16 mouse cellular contexts compared by ENCODE assay signal in genomic region chr9:50886870-50887269, GRCm38 (mm10). TPM values are rescaled to one million over a fixed set of nuclear protein-coding genes. Genes with fewer than 3 reads are reported as not detected.
DNase-seq lines count a peak whose midpoint lies in the region; ATAC-seq and TF ChIP-seq lines count a peak whose summit lies in the region.
"Had no signal": no experiment of that assay in that cellular context is flagged by ENCODE, and none has a peak within 500 bp of the region (broad histone marks: within the 10 kb centered on the region; RNA-seq: fewer than 3 reads in every experiment).

No protein-coding gene starts in this region.

- H3K4me3 ChIP-seq in heart, embryonic 13.5 days, result no peak overlapping the region
- no peak overlapping the region for H3K4me3 ChIP-seq in liver, embryonic 13.5 days (replicated peaks)
- H3K4me3 ChIP-seq in embryonic fibroblast, embryonic 13.5 days (ENCODE audit: insufficient read depth, low read length), result no peak overlapping the region
- no peak overlapping the region for H3K4me3 ChIP-seq in myocyte
- H3K4me3 ChIP-seq in hindbrain, embryonic 11.5 days (ENCODE audit: low read depth, low read length), result no peak overlapping the region
- H3K4me3 ChIP-seq: embryonic facial prominence, embryonic 15.5 days; forebrain, embryonic 10.5 days had no signal

- no peak overlapping the region for H3K9ac ChIP-seq in heart, embryonic 13.5 days
- H3K9ac ChIP-seq in liver, embryonic 13.5 days, result no peak overlapping the region
- H3K9ac ChIP-seq in hindbrain, embryonic 11.5 days (ENCODE audit: low read depth, low read length), result no peak overlapping the region
- H3K9ac ChIP-seq: embryonic facial prominence, embryonic 15.5 days; hindbrain, embryonic 14.5 days had no signal

- H3K9me3 ChIP-seq in heart, embryonic 13.5 days, result no peaks in the 10 kb centered on the region
- no peaks in the 10 kb centered on the region for H3K9me3 ChIP-seq in liver, embryonic 13.5 days (replicated peaks)
- H3K9me3 ChIP-seq in hindbrain, embryonic 11.5 days (ENCODE audit: control insufficient read depth, low read length), result no peaks in the 10 kb centered on the region
- H3K9me3 ChIP-seq: embryonic facial prominence, embryonic 15.5 days; forebrain, embryonic 10.5 days had no signal

- no peak for TF ChIP-seq POLR2A in embryonic fibroblast, embryonic 13.5 days (IDR thresholded peaks at IDR 0.05; ENCODE audit: low read depth, low read length)
- no peak for TF ChIP-seq POLR2A in myocyte (IDR thresholded peaks at IDR 0.05; ENCODE audit: insufficient read length, low read depth)

- no peak for DNase-seq in heart, postnatal 10 days
- no peak for DNase-seq in liver, embryonic 13.5 days
- no peak for DNase-seq in liver
- DNase-seq in hindbrain, embryonic 11.5 days (ENCODE audit: low spot score), result no peak
- no peak for DNase-seq in spleen, postnatal 10 days (ENCODE audit: low spot score in 2 of 2)
- DNase-seq: adrenal gland, postnatal 25 days; B cell, adult 2 months; cerebellum, adult 11-12 months; layer of hippocampus, adult 9-11 months; right cerebral cortex, postnatal 14 days had no signal

- peaks cover 47% of the 10 kb centered on the region for H3K4me1 ChIP-seq in heart, embryonic 13.5 days
- peaks cover 7% of the 10 kb centered on the region; the same call in 1 of the 2 replicates for H3K4me1 ChIP-seq in liver, embryonic 13.5 days (replicated peaks)
- peaks cover 30% of the 10 kb centered on the region for H3K4me1 ChIP-seq in embryonic fibroblast, embryonic 13.5 days (ENCODE audit: control insufficient read depth, insufficient read depth, low read length)
- H3K4me1 ChIP-seq in hindbrain, embryonic 11.5 days (replicated peaks; ENCODE audit: control insufficient read depth, insufficient read depth, low read length), result no peaks in the 10 kb centered on the region

- no peak overlapping the region for H3ac ChIP-seq in myocyte (ENCODE audit: control insufficient read depth, insufficient read length)

- ATAC-seq in heart, embryonic 13.5 days (ENCODE audit: extremely low read depth, insufficient number of reproducible peaks, low FRiP score, low TSS enrichment), result no peak
- 0 out of 2 replicates have a peak, but pooled peaks have one; percentile 3 for ATAC-seq in liver, embryonic 13.5 days (ENCODE audit: low read depth)
- no peak for ATAC-seq in hindbrain, embryonic 11.5 days (ENCODE audit: low FRiP score)

- peak overlapping the region; percentile 44 for H3K27ac ChIP-seq in heart, embryonic 13.5 days (replicated peaks)
- H3K27ac ChIP-seq in liver, embryonic 13.5 days, result peak overlapping the region; percentile 25; the same call in 1 of the 2 replicates
- H3K27ac ChIP-seq in embryonic fibroblast, embryonic 13.5 days (ENCODE audit: insufficient read depth, low read length), result peak overlapping the region; percentile 57
- no peak overlapping the region for H3K27ac ChIP-seq in hindbrain, embryonic 11.5 days (ENCODE audit: low read depth, low read length)
- H3K27ac ChIP-seq: embryonic facial prominence, embryonic 15.5 days; forebrain, embryonic 10.5 days; hindbrain, embryonic 14.5 days had no signal

- no peak overlapping the region for H3K4me2 ChIP-seq in heart, embryonic 13.5 days
- H3K4me2 ChIP-seq in liver, embryonic 13.5 days, result no peak overlapping the region
- peak overlapping the region; percentile 2 for H3K4me2 ChIP-seq in myocyte (ENCODE audit: low read depth)
- no peak overlapping the region for H3K4me2 ChIP-seq in hindbrain, embryonic 11.5 days (replicated peaks; ENCODE audit: low read depth, low read length)
- H3K4me2 ChIP-seq: embryonic facial prominence, embryonic 15.5 days; hindbrain, embryonic 14.5 days had no signal

- H3K27me3 ChIP-seq in heart, embryonic 13.5 days (replicated peaks), result no peaks in the 10 kb centered on the region
- H3K27me3 ChIP-seq in liver, embryonic 13.5 days, result no peaks in the 10 kb centered on the region
- H3K27me3 ChIP-seq in myocyte (ENCODE audit: control insufficient read depth, insufficient read depth, insufficient read length), result no peaks in the 10 kb centered on the region
- H3K27me3 ChIP-seq in hindbrain, embryonic 11.5 days (ENCODE audit: control insufficient read depth, insufficient read depth, low read length), result no peaks in the 10 kb centered on the region
- H3K27me3 ChIP-seq: embryonic facial prominence, embryonic 15.5 days had no signal

- 100% methylated on average over 1 of the region's 1 CpGs for WGBS in heart, embryonic 13.5 days
- WGBS in liver, embryonic 13.5 days (ENCODE audit: insufficient replicate concordance), result 92% methylated on average over 1 of the region's 1 CpGs
- WGBS in hindbrain, embryonic 11.5 days, result 94% methylated on average over 1 of the region's 1 CpGs

- intact Hi-C loops in heart, postnatal 10 days (cut with DNase I), result no loop called here

- peaks cover 42% of the 10 kb centered on the region for H3K36me3 ChIP-seq in heart, embryonic 13.5 days
- H3K36me3 ChIP-seq in liver, embryonic 13.5 days, result peaks cover 77% of the 10 kb centered on the region
- peaks cover under 1% of the 10 kb centered on the region for H3K36me3 ChIP-seq in myocyte (ENCODE audit: control insufficient read depth, insufficient read depth)
- H3K36me3 ChIP-seq in hindbrain, embryonic 11.5 days (ENCODE audit: control insufficient read depth, insufficient read depth, low read length), result no peaks in the 10 kb centered on the region
- H3K36me3 ChIP-seq: embryonic facial prominence, embryonic 15.5 days had no signal

- TF ChIP-seq CTCF in embryonic fibroblast, embryonic 13.5 days (IDR thresholded peaks at IDR 0.05; ENCODE audit: borderline replicate concordance, insufficient read depth, low read length), result no peak

- no peaks in the 10 kb centered on the region for H3K79me2 ChIP-seq in myocyte (ENCODE audit: control insufficient read depth, insufficient read depth)

TF ChIP-seq in myocyte, 11 proteins besides CTCF, POLR2A, EP300 and RAD21:
- no peak for TF ChIP-seq SRF (IDR thresholded peaks at IDR 0.05; ENCODE audit: control insufficient read depth, insufficient read length, low read depth)
- no peak for TF ChIP-seq POLR2AphosphoS2 (IDR thresholded peaks at IDR 0.05; ENCODE audit: insufficient read length, low read depth)
- no peak for TF ChIP-seq E2F4 (IDR thresholded peaks at IDR 0.05; ENCODE audit: insufficient read depth)
- no peak for TF ChIP-seq USF1 (IDR thresholded peaks at IDR 0.05; ENCODE audit: low read depth)

RNA-seq across cellular contexts. Expression of gene Ppp2r1b, which starts 41.8 kb away (rescaled TPM):
- 46.3 and 48.6 TPM in 2 replicates for polyA plus RNA-seq in heart, embryonic 13.5 days (2015; fragmentation: Nextera tagmentation; extraction: Ambion mirVana)
- total RNA-seq in heart, postnatal 10 days (2021), result 10 to 100 TPM; 14.7 to 16.4 TPM
- 97.1 and 117 TPM in 2 replicates for polyA plus RNA-seq in liver, embryonic 13.5 days (2015; fragmentation: Nextera tagmentation; extraction: Ambion mirVana)
- 32.0 and 33.9 TPM in 2 replicates for polyA plus RNA-seq in embryonic fibroblast, embryonic 13.5 days (2011; ENCODE audit: insufficient read length, low read depth, missing spikeins)
- 12.9 TPM for polyA plus RNA-seq in myocyte (2012; fragmentation: generic; extraction: Trizol)
- 105 and 118 TPM in 2 replicates for polyA plus RNA-seq in hindbrain, embryonic 11.5 days (2014; fragmentation: Nextera tagmentation; extraction: Ambion mirVana)
